Mouse (Mus musculus): Measurements from ENCODE around the gene Edaradd. TPM values are rescaled to one million over a fixed set of nuclear protein-coding genes. Genes with fewer than 3 reads are reported as not detected.
A peak's percentile ranks its signal among the peaks of the same experiment; 100 is the strongest.
"Not testable (repeated sequence)": the region's sequence is repeated elsewhere in the genome, so short reads cannot be mapped to it uniquely, and the experiment has no call there.

Gene Edaradd
- polyA plus RNA-seq, 1 experiment from 2014 or later, result 0.38 TPM

GRCm38 (mm10) chr13:12468488-12468887, 51.8 kb downstream of the Edaradd start:
- ATAC-seq (ENCODE audit: insufficient number of reproducible peaks, insufficient read depth, low FRiP score, low read depth), result no peak
- 81% methylated on average over 1 of the region's 1 CpGs for WGBS
- Histone ChIP-seq H3K9me3 (ENCODE audit: control insufficient read depth, low read length) (no peaks in the 10 kb centered on the region), H3K9ac (ENCODE audit: low read length) (no peak overlapping the region), H3K36me3 (ENCODE audit: control insufficient read depth, insufficient read depth, low read length) (no peaks in the 10 kb centered on the region), H3K4me2 (ENCODE audit: low read length) (no peak overlapping the region), H3K4me3 (ENCODE audit: control insufficient read depth in 1 of 2, insufficient read depth in 1 of 2, low read depth in 1 of 2, low read length in 2 of 2) (no peak overlapping the region), H3K27ac (replicated peaks in 1 of 2; ENCODE audit: control insufficient read depth in 1 of 2, insufficient read depth in 1 of 2, low read depth in 2 of 2, low read length in 2 of 2) (no peak overlapping the region), H3K27me3 (ENCODE audit: control insufficient read depth, insufficient read depth, low read length) (no peaks in the 10 kb centered on the region), H3K4me1 (ENCODE audit: control insufficient read depth in 2 of 2, insufficient read depth in 2 of 2, low read length in 2 of 2) (no peaks in the 10 kb centered on the region)

DNA sequence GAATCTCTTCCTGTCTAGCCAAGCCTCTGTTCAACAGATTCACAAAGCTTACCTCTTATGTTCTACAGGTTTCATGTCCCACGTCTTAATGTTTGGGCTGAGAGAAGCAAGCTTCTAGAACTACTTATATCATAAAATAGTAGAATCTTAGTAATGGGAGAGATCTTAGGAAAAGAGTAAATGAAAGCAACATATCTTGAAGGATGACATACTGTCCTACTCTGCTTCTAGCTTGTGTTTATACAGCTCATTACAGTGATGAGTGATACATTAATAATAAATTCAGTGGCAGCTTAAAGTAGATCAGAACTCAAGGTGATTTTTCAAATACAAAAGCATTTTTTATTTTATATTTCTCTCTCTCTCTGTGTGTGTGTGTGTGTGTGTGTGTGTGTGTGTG, 55.4 kb downstream of the Edaradd start, which contains the start of gene Lgals8:
Gene Lgals8, minus strand, starts transcription at position 101 of the 400 bp plus-strand sequence.
- Histone ChIP-seq H3K9ac (ENCODE audit: low read length) (no peak within 1 kb of the TSS), H3K36me3 (ENCODE audit: control insufficient read depth, insufficient read depth, low read length) (no peaks in the 10 kb centered on the region), H3K9me3 (ENCODE audit: control insufficient read depth, low read length) (no peaks in the 10 kb centered on the region), H3K27ac (replicated peaks in 1 of 2; ENCODE audit: control insufficient read depth in 1 of 2, insufficient read depth in 1 of 2, low read depth in 2 of 2, low read length in 2 of 2) (no peak within 1 kb of the TSS), H3K4me2 (ENCODE audit: low read length) (no peak within 1 kb of the TSS), H3K4me1 (ENCODE audit: control insufficient read depth in 2 of 2, insufficient read depth in 2 of 2, low read length in 2 of 2) (peaks cover 5 to 11% of the 10 kb centered on the region in 2 experiments; a peak in 3 of 4 replicates), H3K27me3 (ENCODE audit: control insufficient read depth, insufficient read depth, low read length) (no peaks in the 10 kb centered on the region), H3K4me3 (ENCODE audit: control insufficient read depth in 1 of 2, insufficient read depth in 1 of 2, low read depth in 1 of 2, low read length in 2 of 2) (no peak within 1 kb of the TSS)
- no peak for ATAC-seq (ENCODE audit: insufficient number of reproducible peaks, insufficient read depth, low FRiP score, low read depth)
- WGBS, result 71% methylated on average over 1 of the region's 1 CpGs

DNA sequence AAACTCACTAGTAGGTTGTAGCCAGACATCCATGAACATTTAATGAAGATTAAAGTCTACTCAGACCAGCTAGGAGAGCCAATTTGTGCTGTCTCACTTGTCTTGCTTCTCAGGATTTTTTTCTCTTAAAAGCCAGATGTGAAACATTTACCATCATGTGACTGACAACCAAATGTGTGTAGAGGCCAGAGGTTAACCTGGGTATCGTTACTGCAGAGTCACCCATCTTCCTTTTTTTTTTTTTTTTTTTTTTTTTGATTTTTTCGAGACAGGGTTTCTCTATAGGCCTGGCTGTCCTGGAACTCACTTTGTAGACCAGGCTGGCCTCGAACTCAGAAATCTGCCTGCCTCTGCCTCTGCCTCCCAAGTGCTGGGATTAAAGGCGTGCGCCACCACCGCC, 56.1 kb downstream of the Edaradd start:
- ATAC-seq (ENCODE audit: insufficient number of reproducible peaks, insufficient read depth, low FRiP score, low read depth); H3K27me3 ChIP-seq (ENCODE audit: control insufficient read depth, insufficient read depth, low read length); H3K4me3 ChIP-seq (ENCODE audit: control insufficient read depth in 1 of 2, insufficient read depth in 1 of 2, low read depth in 1 of 2, low read length in 2 of 2); H3K9ac ChIP-seq (ENCODE audit: low read length); H3K27ac ChIP-seq (replicated peaks in 1 of 2; ENCODE audit: control insufficient read depth in 1 of 2, insufficient read depth in 1 of 2, low read depth in 2 of 2, low read length in 2 of 2); H3K4me2 ChIP-seq (ENCODE audit: low read length); H3K9me3 ChIP-seq (ENCODE audit: control insufficient read depth, low read length); H3K36me3 ChIP-seq (ENCODE audit: control insufficient read depth, insufficient read depth, low read length): not testable (repeated sequence)
- 80% methylated on average over 6 of the region's 6 CpGs for WGBS
- peaks cover 5 to 13% of the 10 kb centered on the region in 2 experiments; a peak in 3 of 4 replicates for H3K4me1 ChIP-seq (ENCODE audit: control insufficient read depth in 2 of 2, insufficient read depth in 2 of 2, low read length in 2 of 2)

GRCm38 (mm10) chr13:12462623-12463022, 57.6 kb downstream of the Edaradd start:
- WGBS, result 62% methylated on average over 4 of the region's 4 CpGs
- Histone ChIP-seq H3K4me1 (ENCODE audit: control insufficient read depth in 2 of 2, insufficient read depth in 2 of 2, low read length in 2 of 2) (peaks cover 5 to 13% of the 10 kb centered on the region in 2 experiments; a peak in 3 of 4 replicates), H3K9me3 (ENCODE audit: control insufficient read depth, low read length) (no peaks in the 10 kb centered on the region), H3K4me2 (ENCODE audit: low read length) (no peak overlapping the region), H3K36me3 (ENCODE audit: control insufficient read depth, insufficient read depth, low read length) (0 out of 2 replicates have a peak, but pooled peaks cover 3% of the 10 kb centered on the region), H3K27me3 (ENCODE audit: control insufficient read depth, insufficient read depth, low read length) (no peaks in the 10 kb centered on the region), H3K4me3 (ENCODE audit: control insufficient read depth in 1 of 2, insufficient read depth in 1 of 2, low read depth in 1 of 2, low read length in 2 of 2) (no peak overlapping the region), H3K27ac (replicated peaks in 1 of 2; ENCODE audit: control insufficient read depth in 1 of 2, insufficient read depth in 1 of 2, low read depth in 2 of 2, low read length in 2 of 2) (no peak overlapping the region), H3K9ac (ENCODE audit: low read length) (no peak overlapping the region)
- ATAC-seq (ENCODE audit: insufficient number of reproducible peaks, insufficient read depth, low FRiP score, low read depth), result no peak

GRCm38 (mm10) chr13:12461730-12462119, 58.5 kb downstream of the Edaradd start:
- H3K4me1 ChIP-seq (ENCODE audit: control insufficient read depth in 2 of 2, insufficient read depth in 2 of 2, low read length in 2 of 2), result peaks cover 5 to 13% of the 10 kb centered on the region in 2 experiments; a peak in 3 of 4 replicates
- 3% methylated on average over 7 of the region's 7 CpGs for WGBS
- peak overlapping the region; percentile 82 for H3K9ac ChIP-seq (ENCODE audit: low read length)
- no peaks in the 10 kb centered on the region for H3K27me3 ChIP-seq (ENCODE audit: control insufficient read depth, insufficient read depth, low read length)
- H3K4me2 ChIP-seq (ENCODE audit: low read length), result peak overlapping the region; percentile 80
- H3K9me3 ChIP-seq (ENCODE audit: control insufficient read depth, low read length), result no peaks in the 10 kb centered on the region
- peak overlapping the region; percentile 50 to 60; a peak in 2 of 4 replicates for H3K27ac ChIP-seq (replicated peaks in 1 of 2; ENCODE audit: control insufficient read depth in 1 of 2, insufficient read depth in 1 of 2, low read depth in 2 of 2, low read length in 2 of 2)
- H3K36me3 ChIP-seq (ENCODE audit: control insufficient read depth, insufficient read depth, low read length), result 0 out of 2 replicates have a peak, but pooled peaks cover 5% of the 10 kb centered on the region
- H3K4me3 ChIP-seq (ENCODE audit: control insufficient read depth in 1 of 2, insufficient read depth in 1 of 2, low read depth in 1 of 2, low read length in 2 of 2), result peak overlapping the region; percentile 72 to 93
- peak; percentile 12; the same call in 1 of the 2 replicates for ATAC-seq (ENCODE audit: insufficient number of reproducible peaks, insufficient read depth, low FRiP score, low read depth)

DNA sequence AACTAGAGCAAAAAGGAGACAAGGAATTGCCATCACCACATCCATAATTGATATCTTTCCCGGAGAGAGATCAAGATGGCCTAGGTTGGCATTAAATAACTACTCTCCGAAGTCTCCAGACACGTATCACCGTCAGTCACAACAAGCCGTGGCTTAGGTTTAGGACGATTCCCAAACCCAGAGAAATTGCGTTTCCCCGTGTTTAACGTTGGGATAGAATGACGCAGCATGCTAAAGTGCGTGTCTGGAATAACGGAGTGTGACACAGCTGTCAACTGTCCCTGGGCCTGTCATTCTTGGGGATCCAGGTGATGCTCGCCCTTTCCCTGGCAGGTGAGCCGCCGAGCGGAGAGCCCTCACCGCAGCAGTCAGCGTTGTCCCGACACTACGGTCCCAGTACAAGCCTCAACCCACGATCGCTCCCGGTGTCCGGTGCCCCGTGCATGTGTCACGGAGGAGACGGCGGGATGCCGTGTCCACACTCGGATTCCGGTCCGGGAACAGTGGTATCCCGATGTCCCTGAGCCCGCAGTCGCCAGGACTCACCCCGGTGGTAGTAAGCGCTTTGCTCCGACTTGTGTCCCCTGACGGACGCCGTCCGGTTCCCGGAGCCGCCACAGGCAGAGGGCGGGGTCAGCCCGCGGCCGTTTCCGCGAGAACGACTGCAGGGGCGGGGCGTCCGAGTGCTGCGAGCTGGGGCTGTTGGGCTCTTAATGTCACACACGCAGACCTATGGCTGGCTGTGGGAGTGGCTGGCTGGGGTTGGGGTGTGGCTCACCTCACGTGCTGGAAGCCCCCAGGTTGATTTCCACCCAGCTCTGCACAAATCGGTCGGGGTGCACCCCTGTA, 59.1 kb downstream of the Edaradd start:
- no peaks in the 10 kb centered on the region for H3K9me3 ChIP-seq (ENCODE audit: control insufficient read depth, low read length)
- peak overlapping the region; percentile 80 for H3K4me2 ChIP-seq (ENCODE audit: low read length)
- peak; percentile 95 for ATAC-seq (ENCODE audit: insufficient number of reproducible peaks, insufficient read depth, low FRiP score, low read depth)
- peaks cover 5 to 13% of the 10 kb centered on the region in 2 experiments; a peak in 3 of 4 replicates for H3K4me1 ChIP-seq (ENCODE audit: control insufficient read depth in 2 of 2, insufficient read depth in 2 of 2, low read length in 2 of 2)
- under 1% methylated on average over 58 of the region's 59 CpGs for WGBS
- H3K36me3 ChIP-seq (ENCODE audit: control insufficient read depth, insufficient read depth, low read length), result peaks cover 9% of the 10 kb centered on the region; the same call in 1 of the 2 replicates
- H3K27me3 ChIP-seq (ENCODE audit: control insufficient read depth, insufficient read depth, low read length), result no peaks in the 10 kb centered on the region
- H3K27ac ChIP-seq (replicated peaks in 1 of 2; ENCODE audit: control insufficient read depth in 1 of 2, insufficient read depth in 1 of 2, low read depth in 2 of 2, low read length in 2 of 2), result peak overlapping the region; percentile 58 to 76
- H3K4me3 ChIP-seq (ENCODE audit: control insufficient read depth in 1 of 2, insufficient read depth in 1 of 2, low read depth in 1 of 2, low read length in 2 of 2), result peak overlapping the region; percentile 72 to 93
- H3K9ac ChIP-seq (ENCODE audit: low read length), result peak overlapping the region; percentile 82

DNA sequence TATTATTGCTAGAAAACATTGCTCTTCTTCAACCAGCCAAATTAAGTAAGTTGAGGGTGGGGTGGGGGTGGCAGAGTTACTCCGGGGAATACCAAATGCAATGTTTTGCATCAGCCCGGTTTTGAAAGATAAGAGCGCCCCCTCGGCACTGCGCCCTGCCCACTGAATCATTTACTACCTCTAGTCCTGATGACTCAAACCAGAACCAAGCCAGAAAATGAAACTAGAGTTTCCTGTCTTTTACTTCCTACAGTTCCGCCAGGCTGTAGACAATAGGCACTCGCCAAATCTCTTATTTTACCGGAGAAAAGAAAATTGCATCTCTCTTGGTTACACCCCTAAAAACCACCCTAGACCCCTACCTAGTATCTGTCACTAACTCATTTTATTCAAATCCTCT, 59.8 kb downstream of the Edaradd start:
- Histone ChIP-seq H3K4me2 (ENCODE audit: low read length) (peak overlapping the region; percentile 80), H3K36me3 (ENCODE audit: control insufficient read depth, insufficient read depth, low read length) (peaks cover 13% of the 10 kb centered on the region; the same call in 1 of the 2 replicates), H3K27me3 (ENCODE audit: control insufficient read depth, insufficient read depth, low read length) (no peaks in the 10 kb centered on the region), H3K4me3 (ENCODE audit: control insufficient read depth in 1 of 2, insufficient read depth in 1 of 2, low read depth in 1 of 2, low read length in 2 of 2) (peak overlapping the region; percentile 72 to 93), H3K27ac (replicated peaks in 1 of 2; ENCODE audit: control insufficient read depth in 1 of 2, insufficient read depth in 1 of 2, low read depth in 2 of 2, low read length in 2 of 2) (peak overlapping the region; percentile 58 to 76), H3K9me3 (ENCODE audit: control insufficient read depth, low read length) (no peaks in the 10 kb centered on the region), H3K9ac (ENCODE audit: low read length) (peak overlapping the region; percentile 82), H3K4me1 (ENCODE audit: control insufficient read depth in 2 of 2, insufficient read depth in 2 of 2, low read length in 2 of 2) (peaks cover 5 to 13% of the 10 kb centered on the region in 2 experiments; a peak in 3 of 4 replicates)
- WGBS, result 5% methylated on average over 8 of the region's 8 CpGs
- ATAC-seq (ENCODE audit: insufficient number of reproducible peaks, insufficient read depth, low FRiP score, low read depth), result no peak

All from heart, embryonic 14.5 days (tissue).